Mouse (Mus musculus): ENCODE results near the gene Foxd4. TPM values are rescaled to one million over a fixed set of nuclear protein-coding genes. Genes with fewer than 3 reads are reported as not detected.

Gene Foxd4
- total RNA-seq (2015; ENCODE audit: low replicate concordance) (not detected in 2 replicates), total RNA-seq (2017; ENCODE audit: low replicate concordance) (0.14 TPM in 1 of 2 replicates, not detected in the other)

DNA sequence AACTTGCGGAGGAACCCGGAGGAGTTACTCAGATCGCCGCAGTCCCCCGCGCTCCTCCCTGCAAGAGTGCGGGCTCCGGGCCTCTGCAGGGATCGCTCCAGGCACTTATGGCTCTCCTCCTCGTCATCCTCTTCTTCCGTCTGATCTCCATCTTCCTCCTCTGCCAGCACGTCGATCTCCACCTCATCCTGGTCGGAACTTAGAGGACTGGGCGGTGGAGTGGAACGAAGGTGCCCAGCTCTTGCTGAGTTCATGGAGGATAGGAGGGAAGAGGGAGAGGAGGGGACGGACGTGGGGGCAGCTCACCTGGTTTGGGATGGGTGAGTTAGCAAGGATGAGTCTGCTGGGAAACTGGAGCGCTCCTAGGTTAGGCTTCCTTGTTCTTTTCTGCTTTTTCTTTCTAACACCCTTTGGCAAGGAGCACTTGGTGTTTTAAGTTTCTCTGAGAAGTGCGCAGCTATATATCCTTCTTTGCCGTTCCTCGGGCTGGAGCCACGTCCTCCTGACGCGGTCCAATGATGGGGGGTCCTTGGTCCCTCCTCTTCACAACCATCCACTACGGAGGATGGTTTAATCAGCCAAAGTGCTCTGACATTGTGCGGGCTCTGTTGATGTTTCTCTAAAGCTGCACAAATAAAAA, at the start of gene Foxd4:
Foxd4 (minus strand) TSS at position 617 of the 640 bp plus-strand sequence.
- ATAC-seq (replicated peaks; ENCODE audit: low FRiP score, poor library complexity, severe bottlenecking), result no peak

DNA sequence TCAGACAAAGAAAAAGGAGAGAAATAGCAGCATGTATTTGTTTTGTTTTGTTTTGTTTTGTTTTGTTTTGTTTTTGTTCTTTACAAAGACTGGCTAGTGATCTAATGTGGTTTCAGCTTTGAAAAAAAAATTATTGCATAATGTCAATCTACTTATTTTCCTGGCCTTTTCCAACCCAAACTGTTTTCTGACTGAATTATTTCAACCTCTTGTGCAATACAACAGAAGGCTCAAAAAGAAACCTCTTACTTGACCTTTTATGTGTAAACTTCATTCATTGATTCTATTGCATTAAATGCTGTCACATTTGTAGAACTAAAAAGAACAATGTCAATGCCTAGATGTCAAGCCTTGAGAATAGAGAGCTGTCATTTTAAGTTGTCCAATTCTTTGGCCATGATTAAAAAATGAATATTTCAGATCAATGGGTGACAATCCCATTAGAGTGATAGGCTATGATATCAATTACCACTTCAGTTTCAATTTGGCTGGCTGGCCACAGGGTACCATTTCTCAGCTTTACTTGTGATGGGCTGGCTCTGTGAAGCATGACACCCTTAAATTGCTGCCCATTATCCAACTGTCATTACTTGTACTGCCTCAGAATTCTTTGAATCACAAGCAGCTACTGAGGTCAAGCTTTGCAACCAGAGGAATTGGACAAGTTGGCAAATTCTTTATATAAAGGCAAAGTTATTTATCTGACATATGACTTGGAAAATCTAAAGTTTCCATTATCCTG, 44.7 kb upstream of the Foxd4 start:
- ATAC-seq (replicated peaks; ENCODE audit: low FRiP score, poor library complexity, severe bottlenecking), result no peak

DNA sequence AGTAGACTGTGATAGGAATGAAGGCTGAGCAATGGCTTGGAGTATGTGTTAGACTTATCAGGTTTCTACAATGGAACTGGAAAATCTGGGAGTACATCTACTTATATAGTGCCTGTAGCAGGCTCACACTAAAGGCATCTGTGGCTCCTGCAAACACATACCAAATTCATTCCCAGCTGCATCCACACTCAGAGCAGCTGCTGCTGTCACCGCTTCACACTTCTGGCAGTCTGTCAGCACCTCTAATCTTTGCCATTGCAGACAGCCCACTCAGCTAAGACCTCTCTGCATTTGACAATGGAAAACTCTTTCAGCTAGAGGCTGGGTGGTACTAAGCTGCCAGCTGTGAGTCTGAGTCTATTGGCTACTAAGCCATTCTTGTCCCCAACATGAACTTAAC, 36.1 kb upstream of the Foxd4 start:
- ATAC-seq (replicated peaks; ENCODE audit: low FRiP score, poor library complexity, severe bottlenecking), result no peak

DNA sequence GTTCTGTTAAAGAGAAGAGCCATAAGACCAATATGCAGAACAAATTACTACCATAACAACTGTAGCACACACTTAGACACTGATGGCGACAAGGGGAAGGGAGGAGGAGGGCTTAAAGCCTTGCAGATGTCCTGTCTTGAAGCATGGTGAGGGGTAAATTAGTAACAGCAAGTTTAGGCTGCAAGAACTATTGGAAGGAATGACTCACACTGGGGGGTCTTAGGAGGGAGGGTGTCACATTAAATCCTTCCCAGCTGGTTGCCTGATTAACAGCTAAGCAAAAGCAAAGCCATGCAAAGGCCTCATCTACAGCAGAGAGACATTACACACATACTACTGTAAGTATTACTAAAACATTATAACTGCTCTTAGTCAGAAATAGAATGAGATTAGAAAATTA, 28.0 kb upstream of the Foxd4 start:
- no peak for ATAC-seq (replicated peaks; ENCODE audit: low FRiP score, poor library complexity, severe bottlenecking)

DNA sequence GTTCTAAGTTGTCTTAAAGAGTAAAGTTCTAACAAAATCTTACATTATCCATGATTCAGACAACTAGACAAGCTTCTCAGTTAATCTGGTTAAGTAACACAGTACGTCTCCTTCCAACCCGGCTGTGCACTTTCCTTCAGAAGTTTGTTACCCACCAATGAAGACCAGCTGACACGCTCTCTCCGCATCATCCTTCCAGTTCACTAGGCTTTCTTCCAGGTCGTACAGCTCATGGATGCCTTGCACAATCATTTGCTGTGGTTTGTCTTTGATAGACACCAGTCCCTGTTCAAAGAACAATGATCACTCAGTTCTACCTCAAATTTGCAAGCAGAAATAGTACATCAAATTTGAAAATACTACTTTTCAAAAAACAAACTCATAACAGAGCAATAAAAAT, 19.9 kb upstream of the Foxd4 start:
- ATAC-seq (replicated peaks; ENCODE audit: low FRiP score, poor library complexity, severe bottlenecking), result no peak

DNA sequence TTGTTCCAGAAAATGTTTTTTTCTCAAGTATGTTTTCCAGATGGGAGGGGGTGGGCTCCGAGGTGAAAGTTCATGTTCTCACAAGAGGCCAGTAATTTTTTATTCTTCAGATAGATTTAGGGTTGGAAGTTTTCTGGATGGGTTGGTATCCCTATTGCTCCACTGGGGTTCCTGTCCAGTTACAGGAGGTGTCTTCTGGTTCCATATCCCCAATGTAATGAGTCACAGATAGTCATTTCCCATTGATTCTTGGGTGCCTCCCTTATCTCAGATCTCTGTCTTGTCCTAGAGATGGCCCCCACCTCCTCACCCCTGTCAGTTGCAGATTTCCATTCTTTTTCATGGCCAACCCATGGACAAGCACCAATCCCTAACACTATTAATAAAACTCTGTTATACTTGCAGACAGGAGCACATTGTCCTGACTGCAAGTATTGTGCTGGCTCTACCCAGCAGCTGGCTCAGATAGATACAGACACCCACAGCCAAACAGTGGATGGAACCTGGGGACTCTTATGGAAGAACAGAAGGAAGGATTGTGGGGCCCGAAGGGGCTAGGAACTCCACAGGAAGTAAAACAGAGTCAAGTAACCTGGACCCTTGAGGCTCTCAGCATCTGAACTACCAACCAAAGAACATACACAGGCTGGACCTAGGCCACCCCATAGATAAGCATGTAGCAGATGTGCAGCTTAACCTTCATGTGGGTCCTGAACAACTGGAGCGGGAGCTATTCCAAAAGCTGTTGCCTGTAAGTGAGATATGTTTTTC, 7.6 kb upstream of the Foxd4 start:
- ATAC-seq (replicated peaks; ENCODE audit: low FRiP score, poor library complexity, severe bottlenecking), result no peak

DNA sequence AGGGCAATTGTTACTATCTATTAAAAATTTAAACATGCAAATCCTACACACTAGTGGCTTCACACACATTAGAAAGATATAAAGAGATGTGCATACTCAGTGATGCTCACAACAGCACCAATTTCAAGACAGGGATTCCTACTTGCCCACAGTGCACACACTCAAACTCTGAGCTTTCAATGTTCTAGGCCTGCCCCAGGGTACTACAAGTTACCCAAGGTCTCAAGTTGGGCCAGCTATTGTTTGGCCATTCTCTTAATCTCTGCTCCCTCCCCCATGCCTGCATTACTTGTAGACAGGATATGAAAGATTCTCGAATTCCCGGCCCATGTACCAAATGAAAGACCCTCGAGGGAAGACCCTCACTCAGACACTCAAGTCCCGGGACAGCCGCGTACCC, 6.7 kb upstream of the Foxd4 start:
- no peak for ATAC-seq (replicated peaks; ENCODE audit: low FRiP score, poor library complexity, severe bottlenecking)

DNA sequence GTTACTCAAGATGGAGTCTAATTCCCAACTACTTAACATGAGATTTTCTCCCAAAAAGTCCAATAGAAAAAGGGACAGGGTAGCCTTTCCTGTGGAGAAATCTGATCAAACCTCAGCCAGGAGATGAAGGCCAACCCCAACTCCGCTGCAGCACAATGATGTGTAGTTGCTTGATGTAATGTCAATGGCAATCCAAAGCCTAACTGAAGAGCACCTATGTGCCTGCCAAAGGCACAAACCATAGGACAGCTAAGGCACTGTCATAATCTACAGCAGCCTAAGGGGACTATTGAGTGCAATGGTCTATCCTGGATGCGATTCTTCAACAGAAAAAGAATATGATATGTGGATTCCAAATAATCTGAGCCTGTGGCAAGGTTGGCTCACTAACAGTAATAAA, 1.8 kb upstream of the Foxd4 start:
- ATAC-seq (replicated peaks; ENCODE audit: low FRiP score, poor library complexity, severe bottlenecking), result no peak

DNA sequence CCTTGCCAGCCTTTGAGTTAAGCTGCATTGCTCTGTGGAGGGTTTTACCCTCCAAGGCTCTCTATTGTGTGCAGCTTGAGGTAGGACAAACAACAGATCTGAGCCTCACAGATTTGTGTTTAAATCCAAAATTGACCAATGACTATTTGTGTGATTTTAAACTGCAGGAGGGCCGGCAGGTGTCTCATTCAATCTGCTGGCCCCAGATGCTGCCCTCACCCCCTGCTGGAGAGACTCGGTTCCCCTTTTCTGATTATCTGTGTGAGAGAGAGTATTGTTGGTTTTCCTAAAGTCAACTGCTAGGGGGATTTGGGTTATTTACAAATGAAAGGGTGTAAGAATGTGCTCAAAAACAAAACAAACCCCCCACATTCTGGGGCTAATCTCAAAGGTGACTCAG, 1.3 kb upstream of the Foxd4 start:
- no peak for ATAC-seq (replicated peaks; ENCODE audit: low FRiP score, poor library complexity, severe bottlenecking)

DNA sequence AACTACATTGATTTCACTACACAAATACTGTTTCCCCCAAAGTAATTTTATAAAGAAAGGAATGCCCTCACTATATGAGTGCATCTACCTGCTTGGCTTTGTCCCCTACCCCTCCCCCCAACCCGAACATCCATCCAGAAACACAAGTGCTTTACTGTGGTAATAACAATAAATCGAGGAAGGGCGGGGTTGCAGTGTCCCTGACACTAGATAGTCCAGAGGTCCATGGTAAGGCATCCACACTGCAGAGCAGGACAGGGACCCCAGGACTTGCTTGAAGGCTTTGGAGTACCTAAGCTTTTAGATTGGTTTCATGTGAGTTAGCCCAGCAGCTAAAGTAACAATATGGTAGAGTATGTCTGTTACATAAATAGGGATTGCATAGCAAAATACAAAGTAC, 669 bp upstream of the Foxd4 start:
- no peak for ATAC-seq (replicated peaks; ENCODE audit: low FRiP score, poor library complexity, severe bottlenecking)

DNA sequence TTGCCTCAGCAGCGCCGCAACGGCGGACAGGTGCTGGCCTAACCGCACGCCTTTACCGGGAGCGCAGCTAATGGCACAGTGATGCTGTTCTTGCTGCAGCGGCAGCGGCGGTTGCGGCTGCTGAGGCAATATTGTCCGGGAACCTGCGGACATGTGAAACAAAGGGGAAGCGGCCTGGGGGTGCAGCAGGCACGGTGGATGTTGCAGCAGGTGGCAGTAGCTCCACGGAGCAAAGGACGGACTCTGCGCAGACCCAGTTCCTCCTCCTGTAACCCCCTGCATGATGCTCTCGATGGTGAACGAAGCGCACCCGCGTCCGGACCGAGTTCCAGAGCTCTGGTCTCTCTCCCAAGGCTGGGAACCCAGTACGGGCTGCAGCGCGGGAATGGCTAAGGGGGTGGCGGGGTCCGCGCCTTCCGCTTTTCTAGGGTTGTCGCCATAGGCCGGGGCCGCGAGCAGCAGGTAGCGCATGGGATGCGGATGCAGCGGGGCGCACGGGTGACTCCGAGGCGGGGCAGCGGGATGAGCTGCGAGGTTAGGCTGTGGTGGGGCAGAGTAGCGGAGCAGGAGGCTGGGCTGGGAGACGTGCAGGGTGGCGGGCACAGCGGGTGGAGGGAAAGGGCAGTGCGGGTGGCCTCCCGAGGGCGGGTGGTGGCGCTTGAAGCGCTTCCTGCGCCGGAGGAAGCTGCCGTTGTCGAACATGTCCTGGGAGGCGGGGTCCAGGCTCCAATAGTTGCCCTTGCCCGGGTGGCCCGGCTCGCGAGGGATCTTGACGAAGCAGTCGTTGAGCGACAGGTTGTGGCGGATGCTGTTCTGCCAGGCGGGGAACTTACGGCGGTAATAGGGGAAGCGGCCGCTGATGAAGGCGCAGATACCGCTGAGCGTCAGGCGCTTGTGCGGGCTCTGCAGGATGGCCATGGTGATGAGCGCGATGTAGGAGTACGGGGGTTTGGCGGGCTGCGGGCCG, 1.1 kb downstream of the Foxd4 start:
- ATAC-seq (replicated peaks; ENCODE audit: low FRiP score, poor library complexity, severe bottlenecking), result no peak

DNA sequence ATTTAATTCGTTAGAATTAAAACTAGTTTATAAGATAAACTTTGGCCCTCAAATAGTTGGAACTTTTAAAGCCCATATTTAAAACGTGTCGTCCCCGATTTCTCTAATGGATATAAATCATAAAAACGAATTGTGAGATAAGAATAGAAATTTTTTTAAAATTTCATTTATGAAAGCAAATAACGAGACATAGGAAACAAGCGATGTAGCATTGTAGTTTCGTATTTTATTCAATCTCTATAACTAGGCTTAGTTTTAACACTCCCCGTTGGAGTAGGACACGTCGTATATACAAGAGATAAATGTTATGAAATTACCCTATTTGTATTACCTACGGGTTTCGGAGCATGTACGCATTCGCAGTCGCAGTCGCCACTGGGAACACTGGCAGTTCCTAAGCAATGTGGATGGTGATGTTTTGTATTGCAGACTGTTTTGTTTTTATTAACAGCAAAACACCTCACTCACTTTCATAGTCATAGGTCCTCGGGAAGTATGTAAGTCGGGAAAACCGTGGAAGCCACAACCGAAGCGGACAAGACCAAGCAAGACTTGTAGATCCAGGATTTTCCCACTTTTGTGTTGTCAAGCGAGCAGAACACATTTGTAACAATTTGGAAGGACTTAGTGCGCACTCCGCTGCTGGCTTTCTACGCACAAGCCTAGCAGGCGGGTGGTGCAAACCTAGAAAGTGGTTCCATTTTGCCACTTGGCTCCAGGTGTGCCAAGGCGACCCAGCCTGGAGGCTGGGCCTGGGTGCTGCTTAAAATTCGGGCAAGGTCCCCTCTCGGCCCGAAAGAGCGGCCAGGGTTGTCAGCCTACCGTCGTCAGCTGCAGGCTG, 2.0 kb downstream of the Foxd4 start:
- ATAC-seq (replicated peaks; ENCODE audit: low FRiP score, poor library complexity, severe bottlenecking), result no peak

DNA sequence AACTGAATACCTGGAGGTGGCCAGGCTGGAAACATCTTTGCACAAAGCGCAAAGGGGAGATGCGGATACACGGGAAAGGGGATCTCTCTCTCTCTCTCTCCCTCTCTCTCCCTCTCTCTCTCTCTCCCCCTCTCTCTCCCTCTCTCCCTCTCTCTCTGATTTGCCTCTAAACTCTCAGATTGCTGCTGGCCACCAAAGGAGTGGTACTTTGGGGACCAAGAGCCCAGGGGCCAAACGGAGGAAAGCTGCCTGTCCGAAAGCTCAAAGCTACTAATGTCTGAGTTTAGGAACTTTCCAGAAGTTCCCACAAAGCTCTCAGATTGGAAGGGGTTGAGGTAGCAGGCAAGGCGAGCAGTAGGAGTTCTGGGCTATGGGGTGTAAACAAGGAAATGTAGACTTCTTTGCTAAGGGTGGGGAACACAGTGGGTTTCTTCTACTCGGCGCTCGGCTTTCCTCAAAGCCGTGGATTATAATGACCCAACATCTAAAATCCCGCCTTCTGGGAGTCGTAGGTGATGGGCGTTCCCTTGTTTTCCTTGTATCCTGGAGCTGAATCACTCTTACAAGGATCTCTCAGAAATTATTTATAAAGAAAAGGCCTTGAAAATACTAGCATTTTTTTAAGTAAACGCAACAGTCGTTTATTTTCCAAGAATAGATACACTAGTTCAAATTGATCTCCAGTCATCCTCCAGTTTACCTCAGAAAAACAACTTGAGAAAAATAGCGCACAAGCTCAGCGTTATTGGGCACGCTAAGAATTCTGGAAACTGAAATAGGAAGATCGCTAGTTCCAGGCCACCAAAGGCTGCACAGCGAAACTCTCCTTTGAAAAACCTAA, 2.9 kb downstream of the Foxd4 start:
- no peak for ATAC-seq (replicated peaks; ENCODE audit: low FRiP score, poor library complexity, severe bottlenecking)

DNA sequence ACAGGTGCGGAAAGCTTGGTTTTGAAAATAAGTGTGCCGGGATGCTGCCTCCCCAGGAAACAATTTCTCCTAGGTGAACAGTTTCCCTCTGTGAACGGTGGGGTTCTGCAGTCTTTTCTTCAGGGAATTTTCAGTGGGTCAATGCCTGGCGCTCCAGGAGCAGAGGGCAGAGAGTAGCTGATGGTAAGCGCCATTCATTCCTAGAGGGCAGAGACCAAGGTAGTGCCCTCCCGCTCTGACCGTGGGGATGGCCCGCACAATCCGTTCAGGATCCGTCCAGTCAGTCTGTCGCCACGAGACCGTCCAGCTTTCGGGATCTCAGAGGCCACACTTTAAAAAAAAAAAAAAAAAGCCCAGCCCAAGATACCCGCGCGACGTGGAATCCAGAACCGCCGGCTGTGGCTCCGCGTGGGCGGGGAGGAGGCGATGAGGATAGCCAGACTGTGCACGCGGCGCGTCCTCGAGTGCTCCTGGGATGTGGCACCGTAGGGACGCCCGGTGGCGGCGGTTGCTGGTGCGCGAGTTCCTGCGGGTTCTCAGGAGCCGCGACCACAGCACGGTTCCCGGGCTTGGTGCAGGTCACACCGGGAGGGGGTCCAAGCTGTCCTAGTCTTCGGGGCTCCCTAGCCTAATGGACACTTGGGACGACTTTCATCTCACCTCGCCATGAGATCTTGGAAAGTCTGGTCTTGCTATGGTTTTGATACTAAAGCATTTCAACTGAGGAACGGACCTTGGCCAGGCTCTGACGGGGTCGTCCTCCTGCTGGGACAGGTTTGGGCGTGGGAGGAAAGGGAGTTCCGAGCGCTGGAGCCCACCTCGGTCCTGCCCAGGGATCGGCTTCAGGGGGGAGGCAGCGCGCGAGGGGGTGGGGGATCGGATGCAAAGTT, 3.7 kb downstream of the Foxd4 start:
- ATAC-seq (replicated peaks; ENCODE audit: low FRiP score, poor library complexity, severe bottlenecking), result no peak

DNA sequence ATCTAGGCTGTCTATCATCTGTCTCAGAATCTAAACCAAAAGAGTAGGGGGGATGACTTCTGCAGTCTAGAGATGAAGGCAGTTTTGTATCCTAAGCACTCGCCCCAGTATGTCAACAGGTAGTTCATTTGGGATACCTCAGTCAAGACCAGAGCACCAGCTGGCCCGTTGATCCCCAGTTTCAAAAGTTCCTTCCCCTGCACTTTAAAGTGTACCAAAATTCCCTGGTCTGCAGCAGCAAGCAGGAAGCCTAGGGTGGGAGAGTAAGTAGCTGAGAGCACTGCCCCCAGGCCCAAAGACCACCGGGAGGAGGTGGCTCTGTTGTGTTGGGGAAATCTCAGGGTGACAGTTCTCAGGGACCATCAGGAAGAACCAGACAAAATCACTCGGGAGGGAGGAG, 4.5 kb downstream of the Foxd4 start:
- ATAC-seq (replicated peaks; ENCODE audit: low FRiP score, poor library complexity, severe bottlenecking), result no peak

DNA sequence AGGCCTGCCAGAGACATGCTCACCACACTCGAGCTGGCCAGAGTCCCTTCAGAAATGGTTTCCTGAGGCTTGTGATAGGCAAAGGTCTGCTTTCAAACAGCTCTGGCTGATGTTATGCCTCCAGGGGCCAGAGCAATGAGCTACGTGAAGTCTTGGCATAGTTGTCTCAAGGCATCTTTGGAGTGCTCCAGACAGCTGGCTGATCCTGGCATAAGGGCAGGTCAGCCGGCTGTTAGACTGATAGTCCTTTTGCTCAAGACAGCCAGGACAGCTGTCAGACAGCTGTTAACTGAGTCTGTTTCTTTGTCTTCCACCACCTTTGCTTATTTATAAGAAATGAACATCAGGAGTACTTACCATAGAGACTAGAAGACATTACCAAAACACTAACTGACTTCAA, 14.1 kb downstream of the Foxd4 start:
- no peak for ATAC-seq (replicated peaks; ENCODE audit: low FRiP score, poor library complexity, severe bottlenecking)

DNA sequence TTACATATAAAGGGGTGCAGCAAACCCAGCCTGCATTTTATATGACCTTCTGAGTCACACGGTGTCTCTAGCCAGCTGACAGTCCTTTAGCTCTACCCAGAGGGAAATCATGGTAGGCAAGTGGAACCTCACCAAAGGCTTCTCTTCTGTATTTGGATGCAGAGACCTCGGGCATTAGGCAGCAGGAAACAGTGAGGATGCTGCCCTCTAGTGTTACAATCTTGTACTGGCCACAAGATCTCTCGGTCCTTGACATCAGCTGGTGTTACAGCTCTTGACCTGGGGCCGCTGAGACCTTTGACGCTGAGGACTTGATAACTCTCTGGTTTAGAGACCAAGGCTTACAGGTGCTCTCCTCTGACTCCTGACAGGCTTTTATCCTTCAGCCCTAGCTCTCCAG, 15.5 kb downstream of the Foxd4 start:
- ATAC-seq (replicated peaks; ENCODE audit: low FRiP score, poor library complexity, severe bottlenecking), result peak; percentile 72; the same call in 1 of the 2 replicates

Measured in erythroblast, adult 5-6 weeks (primary cell).